Mouse (Mus musculus) gastrocnemius, adult 18-20 months (tissue): Measurements from ENCODE around the gene Gm49396. TPM values are rescaled to one million over a fixed set of nuclear protein-coding genes. Genes with fewer than 3 reads are reported as not detected.
A peak's percentile ranks its signal among the peaks of the same experiment; 100 is the strongest.

Source experiments
- DNase-seq: peaks from one replicate; pipeline ENCODE4 v3.0.0; 2021; ENCODE audit warnings: low spot score
- total RNA-seq, 2 experiments: library from RNA; stranded (reverse); gene quantifications; 2 replicates each; pipeline ENCODE4 v1.2.3; 2021

The Gm49396 gene
- total RNA-seq, 2 experiments from 2014 or later, result 1.0 to 1.3 TPM

- DNase-seq, result peak; percentile 97
Measured at GRCm38 (mm10) chr7:30552102-30553020, 10.8 kb upstream of the Gm49396 start, which contains the start of the genes Hspb6 and Proser3. Gene Hspb6 (plus strand): TSS chr7:30552178. Gene Proser3 (minus strand): TSS chr7:30552299.

- DNase-seq, result peak; percentile 81
Measured at GRCm38 (mm10) chr7:30553021-30553589, 10.0 kb upstream of the Gm49396 start.

DNA sequence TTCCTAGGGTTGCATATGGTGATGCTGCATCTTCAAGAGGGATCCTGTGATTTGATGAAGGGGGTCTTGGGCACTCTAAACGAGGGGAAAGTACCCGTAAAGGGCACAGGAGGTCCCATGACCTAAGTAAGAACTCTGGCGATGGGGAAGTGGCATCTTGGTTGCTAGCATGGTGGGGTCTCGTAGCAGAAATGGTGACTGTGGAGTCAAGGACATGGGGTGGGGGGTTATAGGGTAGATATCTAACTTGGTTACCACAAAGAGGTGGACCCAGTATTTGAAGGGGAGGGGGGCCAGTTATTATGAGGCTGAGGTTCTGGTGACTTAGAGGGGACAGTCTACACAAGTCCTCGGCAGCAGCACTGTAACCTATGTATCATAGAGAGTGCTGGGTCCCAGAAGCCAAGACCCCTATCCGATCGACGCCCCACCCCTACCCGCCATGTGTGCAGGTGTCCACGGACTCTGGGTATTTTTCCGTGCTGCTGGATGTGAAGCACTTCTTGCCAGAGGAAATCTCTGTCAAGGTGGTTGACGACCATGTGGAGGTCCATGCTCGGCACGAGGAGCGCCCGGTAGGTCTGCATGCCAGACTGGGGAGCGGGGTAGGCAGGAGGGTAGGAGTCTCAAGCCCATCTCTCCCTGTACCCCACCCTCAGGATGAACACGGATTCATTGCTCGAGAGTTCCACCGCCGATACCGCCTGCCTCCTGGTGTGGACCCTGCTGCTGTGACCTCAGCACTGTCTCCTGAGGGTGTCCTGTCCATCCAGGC is 9.1 kb upstream of the Gm49396 start:
- DNase-seq, result no peak

DNA sequence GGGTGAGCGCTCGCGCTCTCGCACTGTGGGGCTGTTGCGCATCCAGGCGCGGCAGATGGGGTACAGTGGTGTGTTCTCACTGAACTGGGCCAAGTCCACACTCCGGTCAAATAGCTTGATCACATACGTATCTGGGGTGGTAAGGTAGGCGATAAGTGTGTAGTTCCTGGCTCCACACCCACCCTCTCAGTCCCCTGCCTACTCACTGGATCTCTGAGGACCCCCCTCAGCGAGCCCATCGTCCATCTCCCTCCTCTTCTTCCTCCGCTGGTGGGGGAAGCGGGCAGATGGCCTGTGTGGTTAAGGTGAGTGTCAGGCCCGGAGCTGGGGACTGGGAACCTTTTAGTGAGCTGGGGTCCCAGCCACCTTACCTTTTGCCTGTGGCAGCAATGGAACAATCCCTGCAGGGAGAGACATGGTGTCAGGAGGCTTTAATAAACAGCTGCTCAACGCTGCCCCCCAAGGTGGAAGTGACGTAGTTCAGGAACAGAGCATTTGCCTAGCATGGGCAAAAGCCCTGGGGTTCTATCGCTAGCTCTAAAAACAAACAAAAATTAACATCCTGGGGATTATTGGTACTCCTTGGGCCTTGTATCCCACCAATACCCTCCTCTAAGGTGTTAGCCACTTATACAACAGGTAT is 6.1 kb upstream of the Gm49396 start:
- no peak for DNase-seq

DNA sequence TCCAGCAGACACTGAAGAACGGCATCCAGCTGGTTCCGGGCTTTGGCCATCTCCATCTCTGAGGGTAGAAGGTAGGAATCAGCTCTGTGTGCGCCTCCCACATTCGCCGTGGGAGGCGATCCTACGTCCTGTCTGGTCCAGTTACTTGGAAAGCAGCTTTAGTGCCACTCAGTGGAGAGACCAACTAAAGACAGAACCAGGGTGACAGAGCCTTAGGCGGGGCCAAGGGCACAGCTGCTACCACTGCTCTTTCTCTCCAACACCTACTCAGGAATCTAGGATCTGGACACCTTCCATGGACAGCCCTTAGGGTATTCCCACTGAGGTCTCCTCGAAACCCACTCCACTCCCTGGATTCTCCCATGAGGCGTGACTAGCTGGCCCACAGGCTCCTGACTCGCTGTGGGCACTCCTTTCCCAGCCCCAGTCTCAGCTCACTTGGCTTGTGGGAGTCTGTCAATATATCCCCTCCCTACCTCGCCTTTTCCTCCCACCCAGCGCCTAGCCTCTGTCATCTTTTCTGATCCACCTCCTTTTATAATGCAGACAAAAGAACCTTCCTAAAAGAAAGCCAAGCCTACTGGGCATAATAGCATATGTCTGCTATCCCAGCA is 5.1 kb upstream of the Gm49396 start:
- DNase-seq, result no peak

DNA sequence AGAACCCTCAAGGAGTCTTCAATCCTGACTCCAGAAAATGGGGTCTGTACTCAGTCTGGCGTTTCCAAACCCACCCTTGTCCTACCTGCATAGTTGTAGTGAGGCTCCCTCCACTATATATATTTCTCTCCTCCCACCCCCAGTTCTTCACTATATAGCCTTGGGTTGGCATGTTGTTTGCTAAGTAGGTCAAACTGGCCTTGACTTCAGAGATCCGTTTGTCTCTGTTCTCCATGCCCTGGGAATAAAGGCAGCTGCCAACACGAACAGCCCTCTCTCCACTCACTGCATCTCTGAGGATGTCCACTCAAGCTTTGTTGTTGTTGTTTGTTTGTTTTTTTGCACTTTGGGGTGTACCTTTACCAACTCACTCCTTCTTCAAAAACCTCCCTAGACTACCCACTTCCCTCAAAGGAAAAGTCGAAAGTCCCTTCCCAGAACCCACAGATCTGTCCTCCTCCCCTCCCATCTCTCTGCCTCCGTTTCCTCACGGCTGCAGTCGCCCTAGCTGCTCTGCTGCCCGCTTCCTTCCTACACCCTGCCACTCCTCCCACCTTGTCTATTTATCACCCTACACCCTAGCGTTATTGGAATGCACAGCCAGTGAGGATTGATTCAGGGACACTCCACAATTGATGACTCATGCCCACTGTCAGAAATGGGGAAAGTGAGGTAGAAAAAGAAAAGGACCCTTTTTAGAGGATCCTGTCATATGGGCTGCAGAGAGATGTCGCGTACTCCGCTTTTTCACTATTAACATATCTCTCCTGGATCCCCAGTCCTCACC is 4.3 kb upstream of the Gm49396 start:
- DNase-seq, result no peak

- DNase-seq, result peak; percentile 98
Measured at GRCm38 (mm10) chr7:30559443-30559954, 3.6 kb upstream of the Gm49396 start, which contains the start of gene Lin37. Gene Lin37 (minus strand): TSS chr7:30559838.

DNA sequence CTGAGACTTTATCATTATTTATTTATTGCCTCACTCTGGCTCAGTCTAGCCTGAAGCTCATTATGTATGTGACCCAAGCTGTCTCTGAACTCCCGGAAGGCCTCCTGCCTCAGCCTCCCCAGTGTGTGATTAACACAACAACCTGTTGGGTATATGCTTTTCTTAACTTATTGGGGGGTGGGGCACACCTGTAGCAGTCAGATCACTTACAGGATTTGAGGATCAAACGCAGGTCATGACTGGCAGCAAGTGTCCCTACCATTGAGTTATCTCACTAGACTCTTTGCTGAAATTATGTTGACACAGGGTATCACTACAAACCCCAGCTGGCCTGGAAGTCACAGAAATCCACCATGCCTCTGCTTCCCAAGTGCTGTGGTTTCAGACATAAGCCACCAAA is 2.8 kb upstream of the Gm49396 start:
- DNase-seq, result no peak

DNA sequence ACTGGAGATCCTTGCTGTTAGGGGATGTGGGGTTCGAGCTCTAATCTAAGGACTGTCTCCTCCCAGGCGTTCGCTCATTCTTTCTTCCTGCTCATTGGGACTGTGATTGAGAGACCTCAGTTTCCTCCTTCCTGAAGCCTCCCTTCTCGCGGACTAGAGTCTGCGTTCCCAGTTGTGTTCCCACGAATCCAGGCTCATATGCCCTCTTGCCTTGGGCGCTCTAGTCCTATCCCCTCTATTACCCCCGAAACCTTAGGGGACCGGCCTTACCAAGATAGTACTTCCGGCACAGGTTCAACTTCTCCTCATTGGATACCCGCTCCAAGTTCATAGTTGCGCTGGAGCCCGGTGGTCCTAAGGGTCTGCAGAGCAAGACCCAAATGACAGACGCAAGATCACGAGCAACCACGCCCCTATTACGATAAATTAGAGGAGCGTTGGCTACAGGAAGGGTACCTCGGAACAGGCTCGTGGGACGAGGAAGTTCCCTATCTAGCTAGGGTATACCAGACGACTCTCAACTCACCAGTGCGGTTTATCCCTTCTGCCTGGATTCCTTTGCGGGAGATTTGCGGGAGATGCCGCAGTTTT is 523 bp upstream of the Gm49396 start:
- DNase-seq, result no peak

DNA sequence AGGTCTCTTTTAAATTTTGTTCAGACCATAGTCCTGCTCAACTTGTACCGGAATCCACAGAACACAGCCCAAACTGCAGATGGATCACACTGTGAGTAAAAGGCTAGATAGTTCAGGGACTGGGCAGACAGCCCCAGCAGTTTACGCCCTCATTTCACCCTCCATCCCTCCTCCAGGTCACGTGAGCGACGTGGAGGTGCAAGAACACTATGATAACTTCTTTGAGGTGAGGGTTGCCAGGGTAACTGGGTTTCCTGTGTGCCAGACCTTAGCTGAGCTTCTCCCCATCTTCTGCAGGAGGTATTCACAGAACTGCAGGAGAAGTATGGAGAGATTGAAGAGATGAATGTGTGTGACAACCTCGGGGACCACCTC is 749 bp downstream of the Gm49396 start:
- no peak for DNase-seq

DNA sequence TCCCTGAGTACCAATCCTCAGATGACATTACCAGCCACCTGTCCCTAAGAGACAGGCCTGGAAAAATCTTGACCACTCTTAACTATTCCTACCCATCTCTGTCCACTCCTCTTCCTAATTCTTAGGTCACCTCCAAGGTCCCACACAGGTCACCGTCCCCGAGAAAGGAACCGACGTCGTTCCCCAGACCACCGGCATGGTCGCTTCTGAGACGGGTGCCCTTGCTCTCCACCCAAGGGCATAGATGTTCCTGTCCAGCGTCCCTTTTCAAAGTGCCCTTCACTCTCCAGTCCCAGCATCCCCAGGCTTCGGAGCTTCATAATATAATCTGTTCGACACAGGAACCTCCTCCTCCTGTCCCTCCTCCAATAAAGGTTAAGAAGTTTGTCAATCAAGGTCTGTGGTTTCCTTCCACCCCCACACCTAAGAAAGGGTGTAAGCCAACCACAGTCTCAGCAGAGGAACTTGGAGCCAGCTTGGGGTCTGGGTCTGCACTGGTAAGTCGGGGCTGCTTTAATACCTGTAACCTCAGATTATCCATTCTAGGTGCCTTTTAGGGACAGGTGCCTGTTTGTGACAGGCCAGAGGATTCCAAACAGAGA is 1.9 kb downstream of the Gm49396 start, which contains the start of gene Igflr1:
TSS of gene Igflr1 (plus strand) at position 458 of the 602 bp plus-strand sequence.
- no peak for DNase-seq

GRCm38 (mm10) chr7:30566033-30566432 is 2.9 kb downstream of the Gm49396 start:
- DNase-seq, result no peak

GRCm38 (mm10) chr7:30567555-30567954 is 4.4 kb downstream of the Gm49396 start:
- DNase-seq, result no peak

DNA sequence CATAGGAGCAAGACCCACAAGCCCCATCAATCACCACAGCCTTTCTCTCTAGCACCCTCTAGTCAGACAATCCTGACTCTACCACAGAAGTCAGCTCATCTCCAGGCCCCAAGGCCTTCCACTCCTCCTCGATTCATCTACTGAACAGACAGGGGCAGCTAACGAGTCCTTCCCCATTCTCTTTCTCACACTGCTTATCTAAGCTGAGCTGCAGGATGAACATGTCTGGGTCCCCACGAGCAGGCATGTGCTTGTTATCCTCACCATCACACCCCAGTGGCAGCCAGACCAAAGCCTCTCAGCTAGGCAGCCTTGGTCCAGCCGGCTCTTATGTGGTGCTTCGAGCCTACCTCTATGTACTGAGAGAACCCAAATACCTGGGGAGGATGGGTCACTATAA is 9.2 kb downstream of the Gm49396 start:
- no peak for DNase-seq

DNA sequence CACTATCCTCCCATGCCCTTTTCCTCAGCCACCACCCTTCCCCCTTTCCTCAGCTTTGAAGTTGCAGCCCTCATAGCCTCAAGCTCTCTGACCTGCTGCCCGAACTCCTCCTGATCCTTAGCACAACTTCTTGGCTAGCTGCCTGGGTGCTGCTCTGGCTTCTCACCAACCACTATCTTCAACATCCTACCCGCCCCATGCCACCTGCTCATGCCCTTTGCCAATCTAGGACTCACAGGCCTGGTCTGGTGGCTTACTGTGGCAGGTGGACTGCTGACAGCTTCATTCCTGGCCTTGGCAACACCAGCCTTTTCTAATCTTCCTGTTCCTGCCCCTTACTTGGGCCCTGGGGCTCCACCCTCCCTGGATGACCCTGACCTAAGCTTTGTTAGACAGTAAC is 9.8 kb downstream of the Gm49396 start:
- peak; percentile 91 for DNase-seq

- no peak for DNase-seq
Measured at GRCm38 (mm10) chr7:30579950-30580349, 16.8 kb downstream of the Gm49396 start.

GRCm38 (mm10) chr7:30581547-30581946 is 18.4 kb downstream of the Gm49396 start:
- no peak for DNase-seq

GRCm38 (mm10) chr7:30584339-30584738 is 21.2 kb downstream of the Gm49396 start:
- no peak for DNase-seq

DNA sequence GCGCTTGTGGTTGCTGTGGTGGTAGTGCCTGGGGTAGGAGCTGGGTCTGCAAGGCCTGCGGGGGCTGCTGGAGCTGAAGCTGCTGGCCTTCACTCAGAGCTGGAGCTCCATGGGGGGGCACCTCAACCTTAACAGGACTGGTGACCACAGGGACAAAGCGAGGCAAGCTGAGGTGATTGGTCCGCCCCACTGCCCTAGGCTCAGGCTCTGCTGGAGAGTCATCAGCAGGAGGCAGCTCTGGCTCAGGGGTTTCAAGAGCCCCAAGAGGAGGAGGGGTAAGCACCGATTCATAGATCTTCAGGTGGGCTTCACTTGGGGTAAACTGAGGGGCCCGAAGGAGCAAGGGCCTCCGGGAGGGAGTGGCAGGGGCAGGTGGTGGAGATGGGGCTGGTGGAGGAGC is 22.0 kb downstream of the Gm49396 start:
- DNase-seq, result no peak
